Mouse (Mus musculus) heart, postnatal 10 days (tissue): Measurements from ENCODE around the gene Slc5a2. TPM values are rescaled to one million over a fixed set of nuclear protein-coding genes. Genes with fewer than 3 reads are reported as not detected.
A peak's percentile ranks its signal among the peaks of the same experiment; 100 is the strongest.

ENCODE experiments used
- DNase-seq, 2 experiments: peaks; one replicate each; pipeline ENCODE4 v3.0.0; 2021
- intact Hi-C: fragments of 180-260 bp; cut with DNase I; formaldehyde crosslinking; loops from one replicate; pipeline ENCODE4 v1.15.1; 2025
- total RNA-seq, 2 experiments: library from RNA; stranded (reverse); gene quantifications; 2 replicates each; pipeline ENCODE4 v1.2.3; 2021

Slc5a2 gene
- total RNA-seq, 2 experiments from 2014 or later, result not detected

- intact Hi-C loops, result loop anchor here (5.0 to 10.0 kb wide), 2 partner anchors 49 to 456 kb away; partner anchors contain the start of gene BC017158
- DNase-seq, result no peak
Observed at GRCm38 (mm10) chr7:128248081-128249042, 17.1 kb upstream of the Slc5a2 start.

GRCm38 (mm10) chr7:128249998-128250397 is 15.5 kb upstream of the Slc5a2 start:
- no peak for DNase-seq
- intact Hi-C loops, result loop anchor here (5.0 to 10.0 kb wide), 2 partner anchors 47 to 455 kb away; partner anchors contain the start of gene BC017158

DNA sequence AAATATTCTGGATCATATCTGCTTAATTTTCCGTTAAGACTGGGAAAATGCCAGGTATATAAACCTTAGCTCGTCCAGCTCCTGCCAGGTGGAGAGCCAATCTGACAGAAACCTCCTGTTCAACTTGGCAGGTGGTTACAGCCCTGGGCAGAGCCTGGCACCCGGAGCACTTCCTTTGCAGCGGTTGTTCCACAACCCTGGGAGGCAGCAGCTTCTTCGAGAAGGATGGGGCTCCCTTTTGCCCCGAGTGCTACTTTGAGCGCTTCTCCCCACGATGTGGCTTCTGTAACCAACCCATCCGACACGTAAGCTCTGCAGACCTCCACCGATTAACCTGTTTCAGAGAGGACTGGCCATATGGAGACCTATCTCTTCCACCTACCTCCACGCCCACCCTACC is 13.5 kb upstream of the Slc5a2 start:
- DNase-seq, result no peak
- intact Hi-C loops, result no loop called here

GRCm38 (mm10) chr7:128252609-128253008 is 12.8 kb upstream of the Slc5a2 start:
- DNase-seq, result no peak
- intact Hi-C loops, result no loop called here

DNA sequence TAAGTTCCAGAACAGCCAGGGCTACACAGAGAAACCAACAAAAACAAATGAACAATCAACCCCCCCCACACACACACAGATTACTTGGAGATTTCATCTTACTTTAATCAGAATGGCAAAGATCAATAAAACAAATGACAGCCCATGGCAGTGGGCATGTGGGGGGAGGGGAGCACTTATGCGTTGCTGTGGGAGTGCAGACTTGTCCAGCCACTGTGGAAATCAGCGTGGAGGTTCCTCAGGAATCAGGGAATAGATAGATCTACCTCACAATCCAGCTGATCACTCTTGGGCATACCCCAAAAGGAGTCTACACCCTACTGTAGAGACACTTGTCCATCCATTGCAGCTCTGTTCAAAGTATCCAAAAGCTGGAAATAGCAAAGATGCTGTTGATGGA is 10.5 kb upstream of the Slc5a2 start:
- intact Hi-C loops, result no loop called here
- no peak for DNase-seq

DNA sequence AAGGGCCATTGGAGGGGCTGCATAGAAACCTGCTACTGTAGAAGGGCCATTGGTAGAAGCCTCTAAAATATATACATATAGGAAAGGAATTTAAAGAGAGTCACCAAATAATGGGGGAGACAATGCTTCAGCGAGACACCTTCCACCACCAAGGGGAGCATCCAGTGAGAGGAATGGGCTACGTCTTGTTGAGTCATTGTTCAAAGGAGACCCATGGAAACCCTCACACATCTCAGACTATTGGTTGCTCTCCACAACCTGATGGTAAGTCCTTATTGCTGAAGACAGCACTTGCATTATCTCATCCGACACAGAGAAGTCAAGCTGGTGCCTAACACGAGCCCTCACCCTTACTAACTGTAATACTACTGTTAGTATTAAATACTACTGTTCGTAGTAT is 9.7 kb upstream of the Slc5a2 start:
- DNase-seq, result no peak
- intact Hi-C loops, result no loop called here

GRCm38 (mm10) chr7:128256783-128257334 is 8.6 kb upstream of the Slc5a2 start:
- intact Hi-C loops, result no loop called here
- peak; percentile 55 to 58 for DNase-seq

DNA sequence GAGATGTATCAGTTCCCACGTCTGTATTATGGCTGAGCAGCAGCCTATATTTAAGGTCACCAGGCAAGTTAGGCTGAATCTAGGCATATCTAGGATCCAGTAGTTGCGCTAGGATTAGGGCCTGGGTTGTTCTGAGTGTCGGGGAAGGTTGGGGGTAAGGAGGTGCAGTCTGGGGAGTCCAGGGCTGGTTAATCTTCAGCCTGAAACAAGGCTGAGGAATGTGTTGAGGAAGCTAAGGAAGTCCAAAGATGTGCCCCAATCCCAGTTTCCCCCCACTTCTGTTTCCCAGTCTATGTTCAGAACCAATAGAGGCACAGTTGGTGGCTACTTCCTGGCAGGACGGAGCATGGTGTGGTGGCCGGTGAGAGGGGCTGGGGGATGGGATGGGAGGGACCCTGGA is 599 bp downstream of the Slc5a2 start:
- intact Hi-C loops, result no loop called here

GRCm38 (mm10) chr7:128267391-128267790 is 1.9 kb downstream of the Slc5a2 start:
- intact Hi-C loops, result no loop called here
- DNase-seq, result no peak

More for the DNA sequence above, 599 bp downstream of the Slc5a2 start:
- DNase-seq, result no peak

- no peak for DNase-seq
- intact Hi-C loops, result no loop called here
Observed at GRCm38 (mm10) chr7:128267813-128268212, 2.4 kb downstream of the Slc5a2 start.

- intact Hi-C loops, result no loop called here
- DNase-seq, result no peak
Observed at GRCm38 (mm10) chr7:128270431-128270850, 5.0 kb downstream of the Slc5a2 start.

GRCm38 (mm10) chr7:128271496-128271895 is 6.0 kb downstream of the Slc5a2 start:
- intact Hi-C loops, result no loop called here
- DNase-seq, result no peak

DNA sequence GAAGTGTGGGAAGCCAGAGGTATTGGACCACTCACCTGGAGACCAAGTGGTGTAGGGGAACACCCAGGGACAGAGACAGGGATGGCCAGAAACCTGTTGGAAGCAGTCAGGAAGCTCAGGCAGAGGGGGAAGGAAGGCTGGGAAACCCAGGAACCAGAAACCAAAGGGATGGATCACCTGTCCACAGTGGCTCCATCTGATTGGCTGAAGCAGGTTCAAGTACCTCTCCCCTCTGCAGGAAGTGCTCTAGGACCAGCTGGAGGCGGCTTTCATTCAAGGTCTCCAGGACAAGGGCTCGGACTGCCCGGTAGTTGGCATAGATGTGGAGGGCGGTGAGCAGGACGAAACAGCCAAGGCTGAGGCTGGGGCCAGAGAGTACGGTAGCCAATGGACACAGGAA is 10.6 kb downstream of the Slc5a2 start:
- intact Hi-C loops, result no loop called here
- DNase-seq, result no peak

- DNase-seq, result no peak
- intact Hi-C loops, result no loop called here
Observed at GRCm38 (mm10) chr7:128279750-128280149, 14.3 kb downstream of the Slc5a2 start.

DNA sequence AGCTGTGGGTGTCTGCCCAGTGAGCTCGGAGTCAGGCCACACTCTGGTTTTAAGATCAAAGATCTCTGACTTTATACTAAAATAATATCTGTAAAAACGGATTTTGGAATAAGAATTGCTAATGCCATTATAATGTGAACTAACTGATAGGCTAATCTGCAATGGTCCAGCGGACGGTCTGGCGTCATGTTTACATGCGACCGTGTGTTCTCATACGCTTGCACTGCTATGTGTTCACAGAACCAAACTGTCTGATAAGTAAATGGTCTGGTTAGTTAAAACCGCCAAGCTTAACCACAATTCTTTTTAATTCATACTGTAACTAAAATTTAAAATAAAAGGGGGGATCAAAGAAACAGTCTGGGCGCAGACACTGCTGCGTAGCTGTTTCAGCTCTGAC is 16.3 kb downstream of the Slc5a2 start:
- no peak for DNase-seq
- intact Hi-C loops, result no loop called here

GRCm38 (mm10) chr7:128282532-128283244 is 17.2 kb downstream of the Slc5a2 start:
- intact Hi-C loops, result no loop called here
- DNase-seq, result no peak

- intact Hi-C loops, result no loop called here
- DNase-seq, result no peak
Observed at GRCm38 (mm10) chr7:128284047-128284446, 18.6 kb downstream of the Slc5a2 start.

DNA sequence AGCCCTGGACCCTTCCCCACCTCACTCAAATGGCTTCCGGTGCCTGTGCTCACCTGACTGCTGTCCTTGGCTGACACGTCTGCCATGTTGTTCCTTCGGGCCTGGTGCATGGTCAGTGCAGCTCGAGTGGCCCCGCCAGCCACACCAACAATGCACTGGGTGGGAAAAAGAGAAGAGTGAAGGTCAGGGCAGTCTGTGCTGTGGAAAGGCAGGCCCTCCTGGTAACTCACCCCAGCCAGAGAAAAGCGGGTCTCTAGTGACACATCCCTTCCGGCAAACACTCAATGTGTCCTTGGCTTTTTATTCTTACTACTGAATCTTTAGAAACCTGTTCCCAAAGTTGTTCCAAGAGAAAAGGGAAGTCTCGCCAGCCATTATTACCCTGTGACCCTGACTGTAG is 19.6 kb downstream of the Slc5a2 start:
- DNase-seq, result no peak
- intact Hi-C loops, result no loop called here

GRCm38 (mm10) chr7:128288923-128289544 is 23.6 kb downstream of the Slc5a2 start:
- intact Hi-C loops, result no loop called here
- peak in 1 of 2 experiments; percentile 11 for DNase-seq

DNA sequence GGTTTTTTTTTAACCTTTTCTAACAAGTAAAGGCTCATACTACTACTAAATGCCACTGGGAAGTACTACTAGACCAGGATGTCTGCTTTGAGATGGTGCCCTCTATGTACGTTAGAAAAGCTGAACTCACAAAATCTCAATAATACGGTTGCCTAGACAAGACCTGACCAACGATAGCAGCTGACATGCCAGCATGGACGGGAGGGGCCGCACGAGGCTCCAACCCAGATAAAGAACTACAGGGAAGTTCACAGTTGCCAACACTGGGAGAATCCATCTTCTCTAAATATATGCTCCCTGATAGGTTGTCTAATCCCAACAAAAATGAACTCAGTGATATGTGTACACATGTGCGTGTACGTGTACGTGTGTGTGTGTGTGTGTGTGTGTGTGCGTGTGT is 29.3 kb downstream of the Slc5a2 start:
- intact Hi-C loops, result loop anchor here (5.0 kb wide), 1 partner anchor 47 kb away; the partner anchor contains the start of gene Tgfb1i1
- DNase-seq, result no peak

DNA sequence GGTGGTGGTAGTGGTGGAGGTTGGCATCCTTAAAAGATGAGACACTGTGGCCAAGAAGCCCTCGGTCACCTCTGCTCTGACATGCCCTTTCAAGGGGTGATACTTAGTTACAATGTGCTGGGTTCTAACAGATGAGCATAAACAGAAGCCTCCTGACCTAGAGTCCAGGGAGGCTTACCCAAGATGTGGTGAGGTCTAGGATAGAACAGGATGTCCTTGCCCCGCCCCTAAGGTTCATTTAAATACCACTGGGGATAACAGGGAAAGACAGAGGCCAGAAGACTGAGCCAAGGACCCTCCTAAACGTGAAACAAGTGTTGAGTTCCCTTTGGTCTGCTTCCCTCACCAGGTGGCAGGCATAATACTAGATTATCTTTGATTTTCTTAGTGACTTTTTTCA is 31.1 kb downstream of the Slc5a2 start:
- intact Hi-C loops, result loop anchor here (5.0 kb wide), 1 partner anchor 49 kb away; the partner anchor contains the start of gene Tgfb1i1
- no peak for DNase-seq
